In the genomic region with DNA sequence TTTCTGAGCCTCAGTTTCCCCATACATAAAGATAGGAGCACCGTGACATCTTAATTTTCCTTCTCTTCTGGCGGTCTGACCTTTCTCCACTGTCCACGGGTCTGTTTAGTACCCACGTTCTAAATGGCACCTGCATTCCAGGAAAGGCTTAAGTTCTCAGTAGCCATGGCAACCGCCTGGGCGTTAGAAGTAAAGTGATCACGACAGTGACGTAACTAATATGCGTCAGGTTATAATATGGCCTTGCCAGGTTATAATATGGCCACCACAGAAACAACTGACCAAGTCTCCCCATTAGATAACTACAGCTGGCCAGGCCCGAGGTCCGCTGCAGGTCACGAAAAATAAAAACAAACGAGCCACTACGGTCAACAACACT, we compare ENCODE assay signal across 8 mouse cellular contexts. TPM values are rescaled to one million over a fixed set of nuclear protein-coding genes. Genes with fewer than 3 reads are reported as not detected.
DNase-seq lines count a peak whose midpoint lies in the region; ATAC-seq and TF ChIP-seq lines count a peak whose summit lies in the region.

No protein-coding gene starts in this region.

- intact Hi-C loops in left cerebral cortex, postnatal 10 days (cut with DNase I), result no loop called here

- 13% methylated on average over 14 of the region's 14 CpGs for WGBS in liver, adult 2 months
- 13% methylated on average over 14 of the region's 14 CpGs for WGBS in embryonic facial prominence, embryonic 10.5 days
- WGBS in intestine, embryonic 14.5 days, result 12% methylated on average over 14 of the region's 14 CpGs

- peak overlapping the region; percentile 62 for H3K27ac ChIP-seq in liver, adult 2 months (replicated peaks; ENCODE audit: insufficient read depth, low read depth, low read length)
- H3K27ac ChIP-seq in embryonic facial prominence, embryonic 10.5 days (replicated peaks), result peak overlapping the region; percentile 89
- peak overlapping the region; percentile 67 for H3K27ac ChIP-seq in intestine, embryonic 14.5 days (ENCODE audit: low read depth)

- H3K9ac ChIP-seq in liver, adult 2 months (ENCODE audit: low read depth, low read length), result peak overlapping the region; percentile 28; the same call in 1 of the 2 replicates
- H3K9ac ChIP-seq in intestine, embryonic 14.5 days (ENCODE audit: low read length), result peak overlapping the region; percentile 66; the same call in 1 of the 2 replicates

- H3ac ChIP-seq in myocyte (ENCODE audit: control insufficient read depth, insufficient read length), result peak overlapping the region; percentile 12

- H3K4me2 ChIP-seq in intestine, embryonic 14.5 days (ENCODE audit: low read length), result peak overlapping the region; percentile 75
- peak overlapping the region; percentile 66 for H3K4me2 ChIP-seq in myocyte (ENCODE audit: low read depth)

- H3K9me3 ChIP-seq in embryonic facial prominence, embryonic 10.5 days, result no peaks in the 10 kb centered on the region
- 0 out of 2 replicates have a peak, but pooled peaks cover 2% of the 10 kb centered on the region for H3K9me3 ChIP-seq in intestine, embryonic 14.5 days (ENCODE audit: control insufficient read depth, low read length)

- peak overlapping the region; percentile 44 for H3K4me3 ChIP-seq in liver, adult 2 months (ENCODE audit: insufficient read depth, low read depth, low read length)
- H3K4me3 ChIP-seq in embryonic facial prominence, embryonic 10.5 days, result peak overlapping the region; percentile 80
- H3K4me3 ChIP-seq in intestine, embryonic 14.5 days (ENCODE audit: low read depth, low read length), result peak overlapping the region; percentile 96
- H3K4me3 ChIP-seq in myocyte, result peak overlapping the region; percentile 79

- H3K79me2 ChIP-seq in liver, adult 2 months (ENCODE audit: control insufficient read depth, insufficient read depth, low read length), result peaks cover 9% of the 10 kb centered on the region; the same call in 1 of the 2 replicates
- peaks cover 31% of the 10 kb centered on the region for H3K79me2 ChIP-seq in myocyte (ENCODE audit: control insufficient read depth, insufficient read depth)

- H3K36me3 ChIP-seq in liver, adult 2 months (ENCODE audit: control insufficient read depth, insufficient read depth, low read length), result no peaks in the 10 kb centered on the region
- H3K36me3 ChIP-seq in embryonic facial prominence, embryonic 10.5 days (replicated peaks), result no peaks in the 10 kb centered on the region
- no peaks in the 10 kb centered on the region for H3K36me3 ChIP-seq in intestine, embryonic 14.5 days (ENCODE audit: control insufficient read depth, insufficient read depth, low read length)
- H3K36me3 ChIP-seq in myocyte (ENCODE audit: control insufficient read depth, insufficient read depth), result no peaks in the 10 kb centered on the region

- DNase-seq in liver, adult 2 months (ENCODE audit: extremely low read depth, low read depth, low spot score), result no peak
- DNase-seq in liver, result no peak
- no peak for DNase-seq in embryonic facial prominence, embryonic 10.5 days (ENCODE audit: low spot score)
- no peak for DNase-seq in intestine, embryonic 14.5 days (ENCODE audit: low spot score)
- no peak for DNase-seq in frontal cortex, postnatal 36 days (ENCODE audit: low spot score in 2 of 2)
- DNase-seq in urinary bladder, postnatal 4 days (ENCODE audit: low spot score in 2 of 2), result no peak
- DNase-seq in left cerebral cortex, postnatal 10 days (ENCODE audit: extremely low spot score in 1 of 2, low spot score in 2 of 2), result no peak

- TF ChIP-seq POLR2A in liver, adult 2 months (IDR thresholded peaks at IDR 0.05; ENCODE audit: extremely low read depth, insufficient read depth, low read length), result no peak
- no peak for TF ChIP-seq POLR2A in myocyte (IDR thresholded peaks at IDR 0.05; ENCODE audit: insufficient read length, low read depth)

- no peak for TF ChIP-seq CTCF in liver, adult 2 months (IDR thresholded peaks at IDR 0.05; ENCODE audit: low read depth, low read length)

- peaks cover 7% of the 10 kb centered on the region for H3K4me1 ChIP-seq in liver, adult 2 months (ENCODE audit: control insufficient read depth, insufficient read depth, low read length)
- H3K4me1 ChIP-seq in embryonic facial prominence, embryonic 10.5 days, result peaks cover 23% of the 10 kb centered on the region
- H3K4me1 ChIP-seq in intestine, embryonic 14.5 days (replicated peaks; ENCODE audit: control insufficient read depth, insufficient read depth, low read length), result peaks cover 16% of the 10 kb centered on the region

- peak; percentile 64 for ATAC-seq in intestine, embryonic 14.5 days (replicated peaks; ENCODE audit: low FRiP score, low TSS enrichment, low read depth)

- H3K27me3 ChIP-seq in liver, adult 2 months (ENCODE audit: control insufficient read depth, insufficient read depth, low read length), result no peaks in the 10 kb centered on the region
- H3K27me3 ChIP-seq in embryonic facial prominence, embryonic 10.5 days (replicated peaks; ENCODE audit: low read depth, poor library complexity, severe bottlenecking), result no peaks in the 10 kb centered on the region; the same call in 1 of the 2 replicates
- H3K27me3 ChIP-seq in intestine, embryonic 14.5 days (replicated peaks; ENCODE audit: control insufficient read depth, insufficient read depth, low read length), result no peaks in the 10 kb centered on the region
- H3K27me3 ChIP-seq in myocyte (ENCODE audit: control insufficient read depth, insufficient read depth, insufficient read length), result no peaks in the 10 kb centered on the region

TF ChIP-seq in myocyte, 11 proteins besides CTCF, POLR2A, EP300 and RAD21:
- no peak for TF ChIP-seq E2F4 (IDR thresholded peaks at IDR 0.05; ENCODE audit: insufficient read depth)
- no peak for TF ChIP-seq CEBPB (IDR thresholded peaks at IDR 0.05; ENCODE audit: insufficient read depth, poor library complexity, severe bottlenecking)

RNA-seq across cellular contexts. Expression of a gene that starts 4.7 kb away (rescaled TPM):
- 23.1 and 30.1 TPM in 2 replicates for total RNA-seq in liver, adult 2 months (2014; rRNA removed)
- 77.2 and 79.8 TPM in 2 replicates for polyA plus RNA-seq in liver, adult 2 months (2012; rRNA removed)
- 69.2 and 73.2 TPM in 2 replicates for polyA plus RNA-seq in embryonic facial prominence, embryonic 10.5 days (2016; fragmentation: Nextera tagmentation; extraction: Ambion mirVana)
- polyA plus RNA-seq in intestine, embryonic 14.5 days (2014; fragmentation: Nextera tagmentation; extraction: Ambion mirVana), result 70.4 and 74.5 TPM in 2 replicates
- polyA plus RNA-seq in myocyte (2012; fragmentation: generic; extraction: Trizol), result 62.4 TPM
- total RNA-seq in left cerebral cortex, postnatal 10 days (2021), result 10 to 100 TPM; 42.6 to 42.8 TPM

RNA-seq across cellular contexts. Expression of a gene that starts 32.1 kb away (rescaled TPM):
- total RNA-seq in liver, adult 2 months (2014; rRNA removed), result not detected in 2 replicates
- 0.04 TPM in 1 of 2 replicates, not detected in the other for polyA plus RNA-seq in liver, adult 2 months (2012; rRNA removed)
- polyA plus RNA-seq in embryonic facial prominence, embryonic 10.5 days (2016; fragmentation: Nextera tagmentation; extraction: Ambion mirVana), result 0.21 and 0.41 TPM in 2 replicates
- polyA plus RNA-seq in intestine, embryonic 14.5 days (2014; fragmentation: Nextera tagmentation; extraction: Ambion mirVana), result 0.15 TPM in 1 of 2 replicates, not detected in the other
- polyA plus RNA-seq in myocyte (2012; fragmentation: generic; extraction: Trizol), result not detected
- 10 to 100 TPM; 11.2 TPM for total RNA-seq in left cerebral cortex, postnatal 10 days (2021)

RNA-seq across cellular contexts. Expression of a gene that starts 59.4 kb away (rescaled TPM):
- total RNA-seq in liver, adult 2 months (2014; rRNA removed), result 1.9 and 2.4 TPM in 2 replicates
- 1.9 and 2.0 TPM in 2 replicates for polyA plus RNA-seq in liver, adult 2 months (2012; rRNA removed)
- 4.7 and 7.2 TPM in 2 replicates for polyA plus RNA-seq in embryonic facial prominence, embryonic 10.5 days (2016; fragmentation: Nextera tagmentation; extraction: Ambion mirVana)
- polyA plus RNA-seq in intestine, embryonic 14.5 days (2014; fragmentation: Nextera tagmentation; extraction: Ambion mirVana), result 55.1 and 56.9 TPM in 2 replicates
- polyA plus RNA-seq in myocyte (2012; fragmentation: generic; extraction: Trizol), result 13.9 TPM
- total RNA-seq in left cerebral cortex, postnatal 10 days (2021), result 10 to 100 TPM; 17.1 to 19.8 TPM

Comparison
In these comparisons a context has a peak if more than half of its experiments do, and no peak if none do; other contexts are left out.
1. H3K4me3 ChIP-seq: peak in every context shown above with its lines; median percentile 96 in intestine, embryonic 14.5 days; 80 in embryonic facial prominence, embryonic 10.5 days; 79 in myocyte; 44 in liver, adult 2 months.